Mouse (Mus musculus): ENCODE data around the gene Tob2. TPM values are rescaled to one million over a fixed set of nuclear protein-coding genes. Genes with fewer than 3 reads are reported as not detected.

Gene Tob2
- polyA plus RNA-seq, 1 experiment from 2014 or later = 11.1 TPM

Other genes with a start within 250 kb of the Tob2 start
- gene L3mbtl2, start 194.9 kb downstream of the Tob2 start, polyA plus RNA-seq (2015; fragmentation: Nextera tagmentation; extraction: Ambion mirVana) = 13.1 and 13.8 TPM in 2 replicates
- 0.45 and 0.50 TPM in 2 replicates for gene Chadl, start 161.5 kb downstream of the Tob2 start, polyA plus RNA-seq (2015; fragmentation: Nextera tagmentation; extraction: Ambion mirVana)
- gene Zc3h7b, start 113.7 kb downstream of the Tob2 start, polyA plus RNA-seq (2015; fragmentation: Nextera tagmentation; extraction: Ambion mirVana) = 5.0 and 5.1 TPM in 2 replicates
- 71.7 and 79.3 TPM in 2 replicates for gene Rangap1, start 113.3 kb downstream of the Tob2 start, polyA plus RNA-seq (2015; fragmentation: Nextera tagmentation; extraction: Ambion mirVana)
- 6.2 and 8.1 TPM in 2 replicates for gene Tef, start 56.4 kb downstream of the Tob2 start, polyA plus RNA-seq (2015; fragmentation: Nextera tagmentation; extraction: Ambion mirVana)
- gene Phf5a, start 13.1 kb upstream of the Tob2 start, polyA plus RNA-seq (2015; fragmentation: Nextera tagmentation; extraction: Ambion mirVana) = 91.3 and 103 TPM in 2 replicates
- 98.9 and 107 TPM in 2 replicates for gene Aco2, start 13.5 kb upstream of the Tob2 start, polyA plus RNA-seq (2015; fragmentation: Nextera tagmentation; extraction: Ambion mirVana)
- 56.9 and 68.4 TPM in 2 replicates for gene Polr3h, start 67.4 kb upstream of the Tob2 start, polyA plus RNA-seq (2015; fragmentation: Nextera tagmentation; extraction: Ambion mirVana)
- gene Csdc2, start 78.0 kb upstream of the Tob2 start, polyA plus RNA-seq (2015; fragmentation: Nextera tagmentation; extraction: Ambion mirVana) = 0.91 and 0.96 TPM in 2 replicates
- 17.5 and 17.8 TPM in 2 replicates for gene Pmm1, start 102.1 kb upstream of the Tob2 start, polyA plus RNA-seq (2015; fragmentation: Nextera tagmentation; extraction: Ambion mirVana)
- not detected in 2 replicates for gene 1700029P11Rik, start 121.7 kb upstream of the Tob2 start, polyA plus RNA-seq (2015; fragmentation: Nextera tagmentation; extraction: Ambion mirVana)
- gene Xrcc6, start 129.0 kb upstream of the Tob2 start, polyA plus RNA-seq (2015; fragmentation: Nextera tagmentation; extraction: Ambion mirVana) = 50.2 and 51.8 TPM in 2 replicates
- 10.3 and 11.8 TPM in 2 replicates for gene Desi1, start 175.1 kb upstream of the Tob2 start, polyA plus RNA-seq (2015; fragmentation: Nextera tagmentation; extraction: Ambion mirVana)
- gene Snu13, start 188.8 kb upstream of the Tob2 start, polyA plus RNA-seq (2015; fragmentation: Nextera tagmentation; extraction: Ambion mirVana) = 146 and 148 TPM in 2 replicates
- not detected in 2 replicates for gene 4930407I10Rik, start 200.4 kb upstream of the Tob2 start, polyA plus RNA-seq (2015; fragmentation: Nextera tagmentation; extraction: Ambion mirVana)
- not detected in 2 replicates for gene Mei1, start 211.2 kb upstream of the Tob2 start, polyA plus RNA-seq (2015; fragmentation: Nextera tagmentation; extraction: Ambion mirVana)

Data from liver, embryonic 15.5 days (tissue).